Mouse (Mus musculus) spleen, embryonic (tissue): ENCODE data around the gene Satb2.

Experiments used
- CTCF ChIA-PET: fragments of 350-600 bp; sonication (Branson Sonifier 250); formaldehyde crosslinking; loops from one replicate; lab custom pipeline; 2022; lab: Charles Lee

Gene Satb2

DNA sequence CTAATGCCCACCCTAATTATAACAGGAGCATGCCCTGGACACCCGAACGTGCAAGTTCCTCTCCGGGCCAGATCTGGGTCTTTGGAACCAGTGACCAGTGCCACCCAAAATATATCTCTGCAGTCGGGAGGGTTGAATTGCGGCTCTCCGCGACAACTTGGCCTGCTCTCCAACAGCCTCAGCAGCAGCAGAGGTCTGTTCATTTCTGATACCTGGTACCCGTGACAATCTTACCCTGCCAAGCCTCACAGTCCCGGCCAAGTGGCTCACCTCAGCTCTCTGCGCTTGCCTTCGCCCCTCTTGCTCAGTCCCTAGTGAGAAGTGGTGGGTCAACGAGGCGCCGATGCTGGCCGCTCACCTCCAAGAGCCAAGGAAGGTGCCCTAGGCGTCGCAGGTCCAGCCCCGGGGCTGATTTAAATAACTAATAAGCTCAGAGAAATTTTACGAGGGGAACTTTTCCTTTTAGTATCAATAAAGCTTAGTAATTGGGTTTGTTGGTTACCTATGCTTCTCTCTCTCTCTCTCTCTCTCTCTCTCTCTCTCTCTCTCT, at the start of gene Satb2:
TSS of gene Satb2 (minus strand) at position 500 of the 550 bp plus-strand sequence.
- CTCF ChIA-PET, result interaction anchor here (0.6 kb wide), 1 partner anchor 16 kb away, joined by 6 read pairs; no protein-coding TSS in a partner anchor

DNA sequence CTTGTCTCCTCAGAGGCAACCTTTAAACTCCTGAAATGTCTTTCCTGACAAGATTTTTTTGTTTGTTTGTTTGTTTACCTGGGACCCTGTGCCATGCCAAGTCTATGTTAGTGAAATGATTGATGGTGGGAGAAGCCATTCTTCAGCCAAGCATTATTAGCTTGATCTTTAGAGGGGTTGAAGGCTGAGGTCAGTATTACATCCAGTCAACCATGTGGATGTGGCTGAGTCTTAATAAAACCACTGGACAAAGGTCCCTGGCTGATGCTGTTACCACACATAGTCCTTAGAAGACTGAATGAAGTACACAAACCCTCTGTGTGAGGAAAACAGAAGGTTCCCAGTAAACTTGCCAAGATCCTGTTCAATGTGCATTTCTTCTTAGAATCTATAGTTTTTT, 40.5 kb upstream of the Satb2 start:
- CTCF ChIA-PET, result no interaction called here

- CTCF ChIA-PET, result no interaction called here
Observed at GRCm38 (mm10) chr1:57013856-57014255, 35.4 kb upstream of the Satb2 start.

GRCm38 (mm10) chr1:57009171-57009570, 30.7 kb upstream of the Satb2 start:
- CTCF ChIA-PET, result no interaction called here

DNA sequence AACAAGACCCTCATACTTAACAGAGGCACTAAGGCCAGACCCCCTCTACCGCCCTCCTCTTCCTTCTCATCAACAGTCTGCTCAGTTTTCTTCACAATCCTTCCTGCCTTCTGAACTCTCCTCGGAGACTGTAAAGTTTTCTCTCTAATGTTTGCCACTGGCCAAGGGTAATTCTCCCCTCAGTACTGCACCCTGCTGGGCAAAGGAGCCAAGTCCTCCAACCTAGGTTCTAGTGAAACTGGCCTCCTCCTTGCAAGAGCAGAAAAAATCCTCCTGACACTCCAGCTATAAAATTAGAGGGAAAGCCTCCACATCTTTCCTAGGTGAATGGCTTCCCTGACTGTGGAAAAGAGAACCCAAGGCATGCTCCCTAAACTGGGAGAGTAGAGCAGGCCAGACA, 16.6 kb upstream of the Satb2 start:
- CTCF ChIA-PET, result interaction anchor here (0.6 kb wide), 1 partner anchor 17 kb away, joined by 6 read pairs; the partner anchor contains the start of gene Satb2

- CTCF ChIA-PET, result interaction anchor here (0.7 kb wide), 1 partner anchor 404 kb away, joined by 4 read pairs; no protein-coding TSS in a partner anchor
Observed at GRCm38 (mm10) chr1:56992310-56992709, 13.9 kb upstream of the Satb2 start.

GRCm38 (mm10) chr1:56991613-56992012, 13.2 kb upstream of the Satb2 start:
- CTCF ChIA-PET, result interaction anchor here (0.6 to 0.7 kb wide), 2 partner anchors 20 to 728 kb away, joined by 6 to 10 read pairs; no protein-coding TSS in a partner anchor

DNA sequence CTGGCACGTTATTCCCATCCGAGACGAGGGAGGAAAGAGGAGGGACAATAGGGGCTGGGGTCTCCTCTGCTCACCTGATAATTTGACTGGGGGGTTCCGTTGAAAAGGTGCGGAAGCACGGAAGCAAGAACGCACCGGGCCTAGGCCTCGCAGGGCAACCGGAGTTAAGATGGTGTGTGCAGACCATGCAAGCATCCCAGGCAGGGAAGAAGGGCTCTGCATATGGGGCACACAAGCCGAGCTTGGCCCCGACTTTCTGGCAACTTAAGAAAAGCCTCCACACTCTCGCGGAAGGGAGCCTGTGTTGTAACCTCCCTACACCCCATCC, 6.0 kb upstream of the Satb2 start:
- CTCF ChIA-PET, result no interaction called here

DNA sequence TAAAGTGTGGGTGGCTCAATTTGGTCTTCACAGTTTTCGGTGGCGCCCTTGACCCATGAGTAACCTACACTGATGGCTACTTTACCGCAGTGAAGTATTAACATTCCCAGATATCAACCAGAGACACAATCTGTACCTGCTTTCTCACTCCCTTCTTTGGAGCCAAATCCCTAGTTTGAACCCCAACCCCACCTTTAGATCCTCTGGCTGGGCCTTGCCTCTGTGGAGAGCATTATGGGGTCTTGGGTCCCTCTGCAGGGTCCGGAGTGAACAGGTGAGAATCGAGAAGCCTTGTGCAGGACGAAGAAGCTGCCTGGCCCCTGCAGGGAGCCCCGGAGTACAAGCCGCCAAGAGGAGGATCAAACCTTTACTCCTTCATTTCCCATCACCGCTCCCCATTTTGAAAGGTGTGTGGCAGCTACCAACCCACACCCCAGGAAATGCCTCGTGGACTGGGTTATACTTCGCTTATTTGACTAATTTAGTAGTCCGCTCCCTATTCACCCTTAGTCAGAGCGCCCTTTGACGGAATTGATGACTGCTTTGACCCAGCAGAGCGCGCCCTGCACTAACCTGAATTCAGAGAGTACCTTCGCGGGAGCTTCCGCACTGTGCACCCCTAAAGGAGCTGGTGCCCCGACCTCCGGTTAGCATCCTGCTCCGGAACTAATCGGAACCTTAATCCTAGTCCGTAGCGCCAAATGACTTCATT, 5.5 kb upstream of the Satb2 start:
- CTCF ChIA-PET, result no interaction called here

GRCm38 (mm10) chr1:56983100-56983590, 4.7 kb upstream of the Satb2 start:
- CTCF ChIA-PET, result no interaction called here

- CTCF ChIA-PET, result no interaction called here
Observed at GRCm38 (mm10) chr1:56982631-56983030, 4.2 kb upstream of the Satb2 start.

DNA sequence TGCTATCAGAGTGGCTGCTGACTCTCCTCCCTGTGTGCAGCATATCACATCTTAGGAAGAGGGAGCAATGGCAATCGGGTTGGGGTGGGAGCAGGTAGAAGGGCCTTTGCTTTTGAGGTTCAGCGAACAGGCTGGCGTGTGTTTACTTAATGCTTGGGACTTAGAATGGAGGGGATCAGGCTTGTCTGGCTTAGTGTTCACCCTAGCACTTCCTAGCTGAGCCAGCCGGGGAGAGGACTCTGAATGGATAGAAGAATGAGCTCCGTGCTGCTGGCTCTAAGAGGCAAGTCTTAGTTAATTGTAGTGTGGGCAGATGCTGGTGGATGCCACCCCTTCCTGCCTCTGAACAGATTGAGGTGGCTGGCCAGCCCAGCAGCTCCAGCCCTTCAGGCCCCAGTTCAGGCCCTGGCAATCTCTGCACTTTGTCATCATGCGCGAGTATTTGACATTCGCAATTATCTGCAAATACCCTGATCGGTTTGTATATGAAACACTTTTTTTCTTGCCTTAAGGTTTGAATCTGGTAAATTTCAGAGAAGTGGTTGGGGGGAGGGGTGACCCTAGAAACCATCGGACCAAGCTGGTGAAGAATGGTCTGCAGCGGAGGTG, 3.6 kb upstream of the Satb2 start:
- CTCF ChIA-PET, result no interaction called here

GRCm38 (mm10) chr1:56981508-56981907, 3.1 kb upstream of the Satb2 start:
- CTCF ChIA-PET, result no interaction called here

DNA sequence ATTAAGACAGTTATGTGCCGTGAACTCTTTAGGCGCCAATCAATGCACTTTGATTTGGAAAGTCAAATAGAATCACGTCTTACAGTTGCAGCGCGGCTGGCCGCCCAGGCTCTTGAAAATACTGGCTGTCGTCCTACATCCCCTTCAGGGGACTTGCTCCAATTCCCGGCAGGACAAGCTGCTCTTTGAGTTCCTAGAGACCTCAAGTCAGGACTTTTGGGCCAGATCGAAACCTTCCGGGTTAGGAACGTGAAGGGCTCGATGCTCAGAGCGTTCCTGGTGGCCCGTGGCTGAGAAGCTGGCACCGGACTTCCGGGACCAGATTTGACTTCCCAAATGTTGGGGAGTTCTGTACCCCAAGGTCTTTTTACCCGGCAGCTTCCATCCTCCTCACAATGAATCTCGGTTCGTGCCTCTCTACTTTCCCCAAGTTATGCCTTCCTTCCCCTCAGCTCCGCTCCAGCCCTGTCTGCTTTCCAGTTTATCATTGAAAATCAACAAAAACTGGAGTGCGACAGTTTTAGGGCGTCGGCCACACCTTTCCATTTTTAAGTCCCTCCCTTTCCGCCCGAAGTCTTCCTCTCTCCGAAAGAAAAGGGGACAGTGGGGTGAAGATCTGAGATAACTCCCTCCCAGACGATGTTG, 2.3 kb upstream of the Satb2 start:
- CTCF ChIA-PET, result no interaction called here

DNA sequence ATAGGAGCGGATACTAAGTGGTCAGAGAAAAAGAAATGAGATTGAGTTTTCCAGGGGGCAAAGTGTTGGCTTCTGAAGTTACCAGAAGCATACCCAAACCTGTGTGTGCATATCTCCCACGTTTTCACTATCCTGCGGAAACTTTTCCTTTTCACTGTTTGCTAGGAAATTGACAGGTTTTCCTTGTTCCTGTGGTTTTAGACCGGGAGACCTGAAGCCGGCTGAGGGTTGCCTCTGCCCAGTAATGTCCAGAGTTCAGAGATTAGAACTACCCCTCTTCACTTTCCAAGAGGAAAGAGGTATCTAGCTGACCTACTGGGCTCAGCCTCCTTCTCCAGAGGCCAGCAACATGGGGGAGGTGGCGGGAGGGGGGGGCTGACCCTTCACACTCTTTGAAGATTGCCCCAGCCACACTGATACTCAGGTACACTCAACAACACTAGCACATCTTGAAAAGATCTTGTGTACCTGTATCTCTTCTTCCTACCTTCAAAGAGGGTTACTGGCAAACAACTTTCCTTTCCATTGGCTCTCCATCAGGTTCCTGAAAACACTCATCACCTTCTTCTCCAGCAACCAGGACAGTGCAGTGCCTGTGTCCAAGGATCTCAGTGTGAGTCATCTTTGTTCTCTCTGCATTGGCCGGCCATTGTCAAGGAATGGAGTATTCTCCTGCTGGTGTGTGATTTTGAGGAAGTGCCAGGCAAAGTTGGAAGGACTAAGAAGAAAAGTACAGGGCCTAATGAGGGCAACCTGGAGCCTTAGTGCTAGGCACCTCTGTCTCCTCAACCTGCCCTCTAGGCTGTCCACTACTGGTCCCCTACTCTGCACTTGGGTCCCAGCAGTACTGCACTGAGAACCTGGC, 1.3 kb upstream of the Satb2 start:
- CTCF ChIA-PET, result no interaction called here

GRCm38 (mm10) chr1:56977201-56978100, 999 bp downstream of the Satb2 start:
- CTCF ChIA-PET, result interaction anchor here (1.1 kb wide), 1 partner anchor 12 kb away, joined by 3 read pairs; no protein-coding TSS in a partner anchor

DNA sequence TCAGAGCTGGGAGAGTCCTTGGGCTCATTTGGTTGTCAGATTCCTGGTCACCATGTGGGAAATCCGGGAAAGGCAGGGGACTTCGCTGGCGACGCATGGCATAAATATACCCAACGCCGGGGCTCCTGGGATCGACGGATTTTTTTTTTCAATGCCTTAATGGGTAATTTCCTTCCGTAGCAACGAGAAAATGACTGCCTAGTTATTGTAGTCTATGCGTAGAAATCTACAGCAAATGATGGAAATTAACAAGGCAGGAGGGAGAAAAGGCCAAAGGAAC, 1.7 kb downstream of the Satb2 start:
- CTCF ChIA-PET, result interaction anchor here (1.1 kb wide), 1 partner anchor 11 kb away, joined by 3 read pairs; no protein-coding TSS in a partner anchor

- CTCF ChIA-PET, result interaction anchor here (1.1 kb wide), 1 partner anchor 10 kb away, joined by 3 read pairs; no protein-coding TSS in a partner anchor
Observed at GRCm38 (mm10) chr1:56976044-56976824, 2.2 kb downstream of the Satb2 start.

DNA sequence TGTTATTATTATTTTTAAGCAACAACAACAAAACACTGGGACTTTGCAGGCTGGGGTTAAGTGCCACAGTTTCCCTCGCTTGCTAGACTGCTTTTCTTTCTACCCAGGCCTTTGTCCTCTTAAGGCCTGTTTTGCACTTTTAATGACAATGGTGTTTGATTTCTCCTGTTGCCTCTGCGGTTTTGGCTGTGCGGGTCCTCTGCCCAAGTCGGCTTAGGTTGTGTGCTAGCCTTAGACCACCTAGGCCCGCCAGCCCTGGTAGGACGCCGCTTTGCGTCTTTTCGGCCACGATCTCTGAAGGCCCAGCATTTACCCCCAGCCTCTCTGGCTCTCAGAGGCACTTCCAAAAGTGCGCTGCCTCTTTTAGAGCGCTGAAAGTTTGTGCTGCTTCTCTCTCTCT, 2.9 kb downstream of the Satb2 start:
- CTCF ChIA-PET, result no interaction called here
